Mouse (Mus musculus): Measurements from ENCODE around the gene 2810006K23Rik.
"Not testable (repeated sequence)": the region's sequence is repeated elsewhere in the genome, so short reads cannot be mapped to it uniquely, and the experiment has no call there.

2810006K23Rik gene

GRCm38 (mm10) chr5:124349196-124349595 is 21.3 kb downstream of the 2810006K23Rik start:
- CTCF ChIA-PET: no interaction called here

DNA sequence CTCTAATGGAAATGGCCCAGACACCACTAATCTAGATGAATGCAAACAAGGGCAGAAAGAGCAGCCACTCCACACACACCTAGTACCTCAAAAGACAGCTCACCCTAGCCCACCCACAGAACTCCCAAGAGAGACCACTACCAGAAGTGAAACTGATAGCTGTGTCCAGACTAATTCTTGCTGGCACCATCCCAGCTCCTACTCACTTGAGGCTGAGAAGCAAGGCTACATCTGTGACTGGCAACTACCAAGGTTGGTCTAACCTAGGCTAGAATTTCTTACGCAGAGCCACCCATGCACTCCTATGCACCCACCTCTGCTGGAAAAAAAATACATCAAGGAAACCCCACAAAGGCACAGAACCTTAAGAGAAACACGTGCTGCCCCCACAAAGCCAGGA is 22.5 kb downstream of the 2810006K23Rik start:
- CTCF ChIA-PET: no interaction called here

DNA sequence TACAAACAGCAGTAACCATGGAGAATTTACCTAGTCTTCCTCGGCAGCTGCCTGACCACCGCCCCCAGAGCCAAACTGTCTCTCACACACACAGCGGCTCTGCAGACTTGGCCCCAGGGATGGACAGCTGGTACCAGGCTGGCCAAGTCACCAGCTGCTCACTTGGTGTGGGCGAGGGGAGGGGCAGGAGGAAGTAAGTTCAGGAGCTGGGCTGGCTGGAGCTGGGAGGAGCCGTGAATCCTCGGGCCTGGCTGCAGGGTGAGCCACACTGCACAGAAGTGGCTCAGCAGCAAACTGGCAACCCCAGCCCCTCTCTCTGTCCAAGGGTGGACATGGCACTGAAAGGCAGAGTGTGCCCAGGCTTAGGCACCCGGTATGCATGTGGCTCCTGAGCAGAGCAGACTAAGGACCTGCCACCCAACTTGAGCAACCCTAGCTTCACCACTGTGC is 23.2 kb downstream of the 2810006K23Rik start:
- CTCF ChIA-PET: interaction anchor here (0.7 kb wide), 1 partner anchor 140 kb away, joined by 4 read pairs; no protein-coding TSS in a partner anchor

GRCm38 (mm10) chr5:124351604-124352003 is 23.7 kb downstream of the 2810006K23Rik start:
- CTCF ChIA-PET: no interaction called here

- CTCF ChIA-PET: no interaction called here
Observed at GRCm38 (mm10) chr5:124352141-124352920, 24.4 kb downstream of the 2810006K23Rik start.

GRCm38 (mm10) chr5:124353011-124353725 is 25.3 kb downstream of the 2810006K23Rik start:
- CTCF ChIA-PET: no interaction called here

GRCm38 (mm10) chr5:124353726-124354547 is 26.0 kb downstream of the 2810006K23Rik start:
- CTCF ChIA-PET: no interaction called here

GRCm38 (mm10) chr5:124354574-124355424 is 26.9 kb downstream of the 2810006K23Rik start:
- CTCF ChIA-PET: no interaction called here

DNA sequence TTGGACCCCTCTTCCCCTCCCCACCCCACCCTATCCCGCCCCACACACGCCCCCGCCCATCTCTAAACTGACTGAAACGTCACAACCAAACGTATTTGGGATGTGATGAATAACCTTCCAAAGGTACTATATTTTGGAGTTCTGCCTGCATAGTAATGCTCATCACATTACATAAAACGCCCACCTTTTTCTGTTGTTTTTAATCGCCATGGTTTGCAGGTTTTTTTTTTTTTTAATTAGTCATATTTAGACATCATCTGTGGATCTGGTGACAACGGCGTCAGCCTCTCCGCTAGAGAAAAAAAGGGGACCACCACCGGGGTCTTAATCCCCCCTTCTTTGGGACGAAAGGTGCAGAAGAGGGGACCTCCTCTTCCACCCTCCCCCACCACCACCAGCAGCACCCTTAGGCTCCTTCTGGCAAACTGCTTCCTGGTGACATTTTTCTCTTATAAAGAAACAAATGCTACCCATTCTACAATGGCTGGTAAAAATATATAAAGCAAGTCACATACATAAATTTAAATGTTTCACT is 27.6 kb downstream of the 2810006K23Rik start:
- CTCF ChIA-PET: no interaction called here

DNA sequence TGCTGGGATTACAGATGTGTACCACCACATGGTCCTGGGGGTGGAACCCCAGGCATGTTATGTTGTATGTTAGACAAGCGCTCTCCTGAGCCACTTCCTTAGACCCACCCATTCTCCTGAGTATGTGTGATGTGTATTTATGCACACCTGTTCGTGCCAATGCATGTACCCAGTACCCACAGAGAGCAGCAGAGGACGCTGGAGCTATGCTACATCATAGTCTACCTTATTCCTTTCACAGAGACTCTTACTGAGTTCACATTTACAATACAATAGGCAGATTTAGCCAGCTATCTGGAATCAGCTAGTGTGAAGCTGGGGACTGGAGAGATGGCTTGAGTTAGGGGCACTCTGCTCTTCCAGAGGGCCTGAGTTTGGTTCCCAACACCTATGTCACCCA is 28.8 kb downstream of the 2810006K23Rik start:
- CTCF ChIA-PET: interaction anchor here (0.5 to 0.6 kb wide), 2 partner anchors 184 to 347 kb away, joined by 4 to 7 read pairs; no protein-coding TSS in a partner anchor

- CTCF ChIA-PET: interaction anchor here (0.9 kb wide), 1 partner anchor 180 kb away, joined by 4 read pairs; no protein-coding TSS in a partner anchor
Observed at GRCm38 (mm10) chr5:124359641-124360040, 31.8 kb downstream of the 2810006K23Rik start.

DNA sequence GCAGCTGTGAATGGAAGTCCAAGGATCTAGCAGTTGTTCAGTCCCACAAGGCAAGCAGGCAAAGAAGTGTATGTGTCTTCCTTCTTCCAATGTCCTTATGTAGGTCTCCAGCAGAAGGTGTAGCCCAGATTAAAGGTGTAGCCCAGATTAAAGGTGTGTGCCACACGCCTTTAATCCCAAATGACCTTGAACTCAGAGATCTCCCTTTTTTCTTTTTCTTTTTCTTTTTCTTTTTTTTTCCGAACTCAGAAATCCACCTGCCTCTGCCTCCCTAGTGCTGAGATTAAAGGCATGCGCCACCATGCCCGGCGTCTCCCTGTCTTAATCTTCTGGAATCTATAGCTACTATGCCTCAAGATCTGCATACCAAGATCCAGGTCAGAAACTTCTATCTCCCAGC is 35.1 kb downstream of the 2810006K23Rik start, which contains the start of gene Cdk2ap1:
Gene Cdk2ap1 (minus strand): TSS at position 101 of the 400 bp plus-strand sequence.
- CTCF ChIA-PET: not testable (repeated sequence)

- CTCF ChIA-PET: interaction anchor here (0.6 kb wide), 1 partner anchor 23 kb away, joined by 7 read pairs; no protein-coding TSS in a partner anchor
Observed at GRCm38 (mm10) chr5:124364173-124364918, 36.5 kb downstream of the 2810006K23Rik start.

- CTCF ChIA-PET: no interaction called here
Observed at GRCm38 (mm10) chr5:124365754-124366153, 37.9 kb downstream of the 2810006K23Rik start.

DNA sequence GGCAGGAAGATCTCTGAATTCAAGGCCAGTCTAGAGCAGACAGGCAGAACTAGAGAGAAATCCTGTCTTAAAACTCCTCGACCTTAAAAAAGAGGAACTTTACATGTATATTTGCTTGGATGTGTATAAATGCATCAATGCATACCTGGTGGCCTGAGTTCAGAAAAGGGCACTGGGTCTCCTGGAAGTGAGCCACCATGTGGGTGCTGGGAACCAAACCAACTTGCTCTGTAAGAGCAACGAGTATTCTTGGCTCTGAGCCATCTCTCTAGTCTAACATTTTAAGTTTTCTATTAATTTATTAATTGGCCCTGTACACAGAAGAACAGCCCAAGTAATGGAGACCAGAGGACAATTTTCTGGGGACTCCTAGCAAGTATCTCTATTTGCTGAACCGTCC is 38.8 kb downstream of the 2810006K23Rik start:
- CTCF ChIA-PET: no interaction called here

GRCm38 (mm10) chr5:124374298-124374697 is 46.4 kb downstream of the 2810006K23Rik start:
- CTCF ChIA-PET: no interaction called here

- CTCF ChIA-PET: interaction anchor here (0.5 kb wide), 1 partner anchor 134 kb away, joined by 4 read pairs; no protein-coding TSS in a partner anchor
Observed at GRCm38 (mm10) chr5:124376401-124376800, 48.5 kb downstream of the 2810006K23Rik start.

DNA sequence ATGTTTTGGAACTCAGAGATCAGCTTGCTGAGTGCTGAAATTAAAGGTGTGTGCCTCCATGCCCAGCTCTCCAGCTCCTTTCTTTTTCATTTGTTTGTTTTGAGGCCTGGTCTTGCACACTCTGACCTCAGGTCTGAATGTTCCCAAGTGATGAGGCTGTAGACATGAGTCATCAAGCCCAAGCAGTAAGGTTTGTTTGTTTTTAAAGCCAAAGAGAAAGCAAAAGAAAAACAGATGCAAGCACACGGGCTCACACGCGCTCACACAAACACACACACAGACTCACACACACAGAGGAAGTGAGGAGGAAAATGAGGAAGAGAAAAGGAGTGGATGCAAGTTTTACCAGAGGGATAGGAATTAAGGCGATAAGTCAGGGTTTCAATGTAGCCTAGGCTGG is 49.3 kb downstream of the 2810006K23Rik start:
- CTCF ChIA-PET: interaction anchor here (0.6 to 0.7 kb wide), 4 partner anchors 11 to 877 kb away, joined by 3 to 12 read pairs (median 4); no protein-coding TSS in a partner anchor

DNA sequence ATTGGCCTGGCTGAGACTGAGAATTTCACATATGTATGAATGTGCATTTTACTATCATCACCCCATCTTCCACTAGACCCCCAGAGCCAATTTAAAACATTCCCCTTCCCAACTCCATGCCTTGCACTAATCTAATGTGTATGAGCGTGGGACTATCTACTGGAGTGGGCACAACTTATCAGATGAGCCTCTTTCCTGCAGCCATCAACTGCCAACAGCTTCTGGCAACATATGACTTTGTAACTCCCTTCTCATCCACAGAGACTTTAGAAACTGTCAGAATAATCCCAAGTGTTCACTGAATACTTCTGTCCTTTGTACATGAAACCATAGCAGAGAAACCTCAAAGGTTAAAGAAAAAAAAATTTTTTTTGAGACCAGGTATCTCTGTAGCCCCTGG is 52.2 kb downstream of the 2810006K23Rik start:
- CTCF ChIA-PET: interaction anchor here (0.6 kb wide), 1 partner anchor 70 kb away, joined by 4 read pairs; no protein-coding TSS in a partner anchor

Measured in spleen, embryonic (tissue).